Comparison of ENCODE assay signal across 1 mouse cellular context in genomic region chr2:152105318-152106224, GRCm38 (mm10).
TF ChIP-seq lines count a peak whose summit lies in the region.

Srxn1 (plus strand) TSS chr2:152105516.

TF ChIP-seq in MEL, 35 proteins besides CTCF, POLR2A, EP300 and RAD21 (continued from another document):
- TF ChIP-seq NRF1 (IDR thresholded peaks at IDR 0.05; ENCODE audit: insufficient read depth, low read depth, low read length, poor library complexity, severe bottlenecking): 0 out of 2 replicates have a peak, but pooled peaks have one; percentile 20
TF ChIP-seq in MEL: peak in this region for 16.
